Mouse (Mus musculus) G1E-ER4 (cell line): ENCODE measurements around the gene Slc22a23. TPM values are rescaled to one million over a fixed set of nuclear protein-coding genes. Genes with fewer than 3 reads are reported as not detected.

Experiments used
- GATA1 ChIP-seq: IDR thresholded peaks from one replicate; pipeline ENCODE4 v1.8.0; 2012; ENCODE audit warnings: low read length, inconsistent platforms
- polyA plus RNA-seq: library from polyadenylated mRNA; stranded (reverse); fragments of >175 nt; gene quantifications from 2 replicates; pipeline ENCODE4 v1.2.3, GENCODE M21; 2012

Gene Slc22a23
- polyA plus RNA-seq, 1 experiment, result 145 TPM

DNA sequence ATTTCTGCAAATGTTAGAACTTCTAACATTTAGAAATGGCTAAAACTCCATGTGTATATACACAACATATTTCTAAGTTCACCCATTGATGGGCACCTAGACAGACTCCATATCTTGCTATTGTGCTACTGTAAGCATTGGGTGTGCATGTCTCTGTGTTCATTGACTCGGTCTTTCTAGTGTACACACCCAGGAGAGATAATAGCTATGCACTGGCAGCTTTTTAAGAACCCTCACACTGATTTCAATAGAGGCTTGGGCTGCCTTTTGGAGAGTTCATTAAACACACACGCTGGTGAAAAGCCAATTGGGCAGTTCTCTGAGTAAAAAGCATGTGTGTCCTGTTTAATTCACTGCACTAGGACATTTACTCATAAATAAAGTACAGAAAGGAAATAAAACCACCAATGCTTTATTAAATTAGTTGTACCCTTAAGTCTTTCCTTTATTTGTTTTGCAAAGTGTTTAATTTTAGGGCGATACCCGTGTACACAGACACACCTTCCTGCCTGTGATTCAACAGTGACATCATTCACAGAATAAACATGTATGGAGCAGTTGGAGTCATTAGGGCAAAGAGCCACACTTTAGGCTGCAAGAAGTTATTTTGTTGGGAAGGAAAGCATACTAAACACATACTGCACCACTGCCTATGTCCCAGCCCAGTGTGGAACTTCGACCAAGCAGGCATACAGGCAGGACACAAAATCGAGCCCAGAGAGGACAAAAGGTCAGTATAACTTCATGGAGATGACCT is 137.1 kb downstream of the Slc22a23 start:
- no peak for TF ChIP-seq GATA1

DNA sequence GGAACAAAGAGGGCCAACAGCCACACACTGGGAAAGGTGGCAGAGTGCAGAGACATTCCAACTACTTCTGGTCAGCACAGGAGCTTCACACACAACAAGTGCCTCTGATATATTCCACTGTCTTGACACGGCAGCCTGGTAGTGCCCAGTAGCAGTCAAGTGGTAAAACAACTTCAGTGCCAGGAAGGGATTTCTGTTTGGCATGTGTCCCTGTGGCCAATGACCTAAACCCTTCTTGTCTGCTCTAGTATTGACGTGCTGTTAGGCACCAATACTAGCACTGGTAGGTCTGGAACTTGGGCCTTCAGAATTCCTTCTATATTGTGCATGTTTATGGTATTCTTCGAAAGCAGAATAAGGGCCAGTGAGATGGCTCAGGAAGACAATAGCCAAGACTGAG is 139.8 kb downstream of the Slc22a23 start:
- no peak for TF ChIP-seq GATA1

DNA sequence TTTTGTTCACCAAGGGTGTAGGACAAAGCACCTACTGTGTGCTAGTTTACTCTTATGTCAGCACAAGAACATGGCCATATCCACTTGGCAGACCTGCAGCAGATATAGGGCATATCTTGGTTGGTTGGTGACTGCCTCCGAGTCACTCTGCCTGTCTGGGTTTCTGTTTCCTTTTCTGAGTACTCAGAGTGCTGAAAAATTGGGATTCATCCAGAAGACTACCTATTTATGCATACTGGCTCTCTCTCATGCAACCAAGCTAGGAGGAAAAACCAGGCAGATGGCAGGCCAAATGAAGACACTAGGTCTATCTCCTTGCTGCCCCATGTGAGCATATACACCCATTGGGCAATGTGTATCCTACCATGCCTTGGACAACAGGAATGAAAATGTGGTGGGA is 149.3 kb downstream of the Slc22a23 start:
- no peak for TF ChIP-seq GATA1

DNA sequence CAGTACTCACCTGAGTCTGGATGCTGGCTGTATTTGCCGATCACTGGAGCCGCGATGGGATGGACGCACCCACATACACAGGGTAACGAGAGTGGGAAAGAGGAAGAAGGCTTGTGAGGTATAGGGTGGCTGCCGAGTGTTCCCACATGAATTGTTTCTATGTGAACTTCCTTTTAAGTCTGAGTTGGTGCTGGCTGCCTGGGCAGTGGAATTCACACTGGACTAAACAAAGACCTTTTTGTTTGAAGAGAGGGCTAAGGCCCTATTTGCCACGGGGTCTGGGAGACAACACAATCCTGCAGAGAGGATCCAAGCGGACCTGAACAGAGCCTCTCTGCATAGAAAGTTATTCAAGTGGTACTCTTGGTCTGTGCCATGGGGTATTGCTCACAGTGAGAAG is 151.6 kb downstream of the Slc22a23 start:
- no peak for TF ChIP-seq GATA1

DNA sequence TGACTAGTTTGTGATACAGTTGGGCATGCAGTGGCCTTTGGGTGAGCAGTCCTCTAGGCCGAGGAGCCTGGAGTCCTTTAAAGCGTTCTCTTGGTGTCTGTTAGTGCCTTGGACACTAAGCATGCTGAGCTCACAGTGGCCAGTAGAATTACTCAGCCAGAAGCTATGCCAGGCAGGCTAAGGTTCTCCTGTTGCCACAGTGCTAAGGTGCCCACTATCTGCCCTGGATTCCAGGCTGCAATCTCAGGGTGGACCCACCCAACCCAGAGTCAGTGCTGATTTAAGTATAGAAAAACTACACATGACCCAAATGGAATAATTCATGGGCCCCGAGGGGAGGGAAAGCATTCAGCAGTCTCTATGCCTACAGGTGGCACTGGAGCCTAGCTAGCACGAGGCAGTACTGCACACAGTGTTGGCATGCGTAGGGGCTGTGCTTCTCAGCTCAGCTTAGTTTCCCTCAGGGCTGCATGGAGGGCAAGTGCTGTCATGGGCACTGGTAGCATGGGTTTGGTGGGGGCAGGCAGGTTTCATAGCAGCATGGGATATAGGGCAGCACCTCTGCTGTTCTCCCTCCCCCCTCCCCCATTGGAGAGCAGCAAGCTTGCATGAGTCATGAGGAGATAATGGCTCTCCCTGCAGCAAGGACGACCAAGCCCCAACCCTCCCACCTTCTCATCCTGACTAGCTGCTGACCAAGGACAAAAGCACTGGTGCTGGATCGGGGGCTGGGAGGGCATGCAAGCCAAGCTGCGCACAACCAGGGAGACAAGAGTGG is 152.4 kb downstream of the Slc22a23 start:
- no peak for TF ChIP-seq GATA1

DNA sequence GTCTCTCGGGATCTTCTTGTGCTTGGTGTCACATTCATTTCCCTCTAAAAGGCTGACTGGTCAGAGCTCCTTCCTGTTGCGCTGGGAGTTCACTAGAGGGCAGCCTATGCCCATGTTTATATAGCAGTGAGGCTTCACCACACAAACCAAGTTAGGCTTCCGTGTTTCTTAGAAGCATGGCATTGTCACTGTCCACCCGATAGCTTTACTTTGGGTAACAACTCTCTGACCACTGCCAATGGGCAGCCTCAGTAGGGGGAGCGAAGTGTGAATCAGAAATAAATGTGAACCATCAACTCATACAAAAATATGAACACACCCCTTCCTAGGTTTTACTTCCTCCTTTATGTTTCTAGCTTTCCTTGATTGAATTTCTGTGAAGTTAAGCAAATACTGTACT is 157.4 kb downstream of the Slc22a23 start:
- no peak for TF ChIP-seq GATA1

DNA sequence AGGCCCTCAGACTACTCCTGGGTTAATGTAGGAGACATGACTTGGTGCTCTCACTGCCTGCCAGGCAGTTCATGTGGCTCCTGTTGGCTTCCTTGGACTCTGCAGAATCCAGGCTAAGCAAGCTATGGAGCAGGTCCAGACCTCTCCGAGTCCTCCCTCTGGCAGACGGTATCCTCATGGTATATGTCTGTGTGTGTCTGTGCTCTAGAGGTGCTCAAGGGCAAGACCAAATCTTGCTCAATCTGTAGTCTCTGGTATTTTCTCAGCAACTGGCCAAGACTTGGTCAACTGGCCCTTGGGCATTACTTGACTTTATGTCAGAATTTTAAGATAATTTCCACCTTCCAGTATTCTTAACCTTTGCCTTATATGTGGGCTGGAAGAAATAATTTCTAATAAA is 159.6 kb downstream of the Slc22a23 start:
- no peak for TF ChIP-seq GATA1

DNA sequence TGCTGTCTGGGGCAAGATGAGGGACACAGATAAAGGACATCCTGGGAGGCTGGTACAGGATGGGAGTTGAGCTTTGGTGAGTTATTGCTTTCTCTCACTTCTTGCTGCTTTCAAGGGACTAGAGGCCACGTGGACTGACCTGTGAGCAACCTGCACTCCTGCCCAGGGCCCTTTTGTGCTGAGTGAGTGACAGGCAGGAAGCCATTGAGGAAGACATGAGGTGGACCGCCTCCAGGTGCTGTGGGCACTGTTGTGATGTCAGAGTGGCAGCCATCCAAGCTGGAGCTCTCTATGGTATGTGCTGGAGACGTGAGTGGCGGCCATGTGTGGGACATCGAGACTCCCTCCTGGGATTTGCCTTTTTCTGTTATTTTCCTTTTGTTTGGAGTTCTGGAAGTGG is 163.4 kb downstream of the Slc22a23 start:
- no peak for TF ChIP-seq GATA1

DNA sequence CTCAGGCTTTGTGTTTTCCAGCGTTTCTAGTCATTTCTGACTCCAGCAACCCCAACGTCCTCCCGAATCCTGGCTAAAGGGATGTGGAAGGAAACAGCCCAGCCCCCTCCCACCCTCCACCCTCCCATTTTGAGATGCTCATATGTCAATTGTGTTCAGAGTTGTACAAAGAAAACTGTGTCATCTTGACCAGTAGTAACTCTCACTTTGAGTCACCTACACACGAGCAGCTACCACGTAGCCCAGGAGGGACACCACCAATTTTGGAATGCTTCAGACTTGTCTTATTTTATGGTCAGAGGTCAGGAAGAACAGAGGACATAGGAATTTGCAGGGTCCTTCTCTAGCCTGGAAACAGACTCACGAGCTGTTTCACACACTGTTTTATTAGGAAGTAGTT is 171.0 kb downstream of the Slc22a23 start:
- no peak for TF ChIP-seq GATA1

DNA sequence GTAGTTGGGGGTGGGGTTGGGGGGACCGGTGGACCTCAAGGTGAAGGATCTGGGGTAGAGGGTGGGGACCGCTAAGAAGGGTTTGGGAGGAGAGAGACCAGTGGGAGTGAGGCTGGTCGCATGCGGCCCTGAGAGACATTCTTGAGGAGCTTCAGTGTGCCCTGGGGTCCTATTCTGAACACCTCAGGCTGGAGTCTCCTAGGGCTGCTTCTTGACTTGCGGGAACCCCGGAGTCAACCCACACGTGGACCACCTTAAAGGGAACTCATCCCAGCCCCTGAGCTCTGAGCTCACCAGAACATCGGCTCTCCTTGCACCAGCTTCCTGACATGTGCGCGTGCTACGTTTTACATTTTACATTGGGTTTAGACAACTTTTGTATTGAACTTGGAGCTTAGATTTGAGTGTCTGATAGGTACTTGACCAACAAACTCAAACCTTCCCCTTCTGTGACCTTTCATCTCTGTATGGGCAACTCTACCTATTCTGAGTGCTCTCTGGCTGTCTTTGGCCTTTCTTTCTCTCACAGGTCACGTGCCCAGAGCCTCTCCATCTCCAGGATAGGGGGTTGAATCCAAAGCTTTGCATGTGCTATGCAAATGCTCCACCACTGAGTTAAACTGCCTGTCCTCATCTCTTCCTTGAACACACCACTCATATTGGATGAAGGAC is 181.5 kb downstream of the Slc22a23 start:
- TF ChIP-seq GATA1, result no peak

DNA sequence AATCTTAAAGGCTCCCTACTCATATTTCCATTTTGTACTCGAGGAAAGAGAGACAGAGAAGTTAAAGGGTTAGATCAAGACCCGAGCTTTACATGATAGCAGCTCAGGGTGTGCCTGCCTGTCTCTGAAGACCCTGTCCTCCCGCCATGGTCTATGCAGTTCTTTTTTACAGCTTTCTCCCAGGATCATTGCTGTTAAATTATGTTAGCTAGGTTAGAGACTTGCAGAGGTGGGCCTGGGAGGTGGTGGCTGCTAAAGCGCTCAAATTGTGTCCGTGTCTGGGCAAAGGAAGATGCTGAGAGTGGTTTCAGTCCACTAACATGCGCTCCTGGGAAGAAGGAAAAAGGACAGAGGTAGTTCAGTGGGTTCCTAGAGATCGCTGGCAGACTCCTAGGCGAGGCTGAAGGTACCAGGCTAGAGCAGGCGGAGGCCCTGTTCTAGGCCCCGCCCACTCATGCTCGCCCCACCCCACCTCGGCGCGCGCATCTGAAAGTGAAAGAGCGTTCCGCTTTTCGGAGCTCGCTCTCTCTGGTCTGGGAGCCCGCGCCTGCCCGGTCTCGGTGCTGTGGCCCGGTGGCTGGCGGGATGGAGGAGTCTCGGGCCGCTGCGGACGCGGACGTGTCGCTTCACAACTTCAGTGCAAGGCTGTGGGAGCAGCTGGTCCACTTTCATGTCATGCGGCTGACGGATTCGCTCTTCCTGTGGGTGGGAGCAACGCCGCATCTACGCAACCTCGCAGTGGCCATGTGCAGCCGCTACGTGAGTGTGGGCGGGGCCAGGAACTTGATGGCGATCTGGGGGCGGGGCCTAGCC is 182.3 kb downstream of the Slc22a23 start, which contains the start of gene Psmg4:
Gene Psmg4, plus strand, starts transcription at position 474 of the 813 bp plus-strand sequence.
- TF ChIP-seq GATA1, result no peak

DNA sequence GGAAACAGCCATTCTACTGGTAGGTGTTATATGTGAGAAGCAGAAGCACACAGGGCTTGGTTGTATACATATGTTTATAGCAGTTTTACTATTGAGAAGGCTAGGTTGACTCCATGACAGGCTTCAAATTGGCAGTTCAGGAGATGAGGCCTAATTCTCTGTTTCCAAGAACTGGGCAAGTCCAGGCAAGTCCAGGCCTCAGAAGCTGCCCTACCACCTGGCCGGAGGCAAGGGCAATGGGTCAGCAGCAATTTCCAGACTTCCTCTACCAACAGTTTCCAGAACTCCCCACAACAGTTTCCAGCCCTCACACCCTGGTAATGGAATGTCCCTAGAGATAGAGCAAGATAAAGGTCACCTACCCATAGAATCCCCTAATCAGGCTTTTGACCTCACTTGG is 185.1 kb downstream of the Slc22a23 start:
- no peak for TF ChIP-seq GATA1

DNA sequence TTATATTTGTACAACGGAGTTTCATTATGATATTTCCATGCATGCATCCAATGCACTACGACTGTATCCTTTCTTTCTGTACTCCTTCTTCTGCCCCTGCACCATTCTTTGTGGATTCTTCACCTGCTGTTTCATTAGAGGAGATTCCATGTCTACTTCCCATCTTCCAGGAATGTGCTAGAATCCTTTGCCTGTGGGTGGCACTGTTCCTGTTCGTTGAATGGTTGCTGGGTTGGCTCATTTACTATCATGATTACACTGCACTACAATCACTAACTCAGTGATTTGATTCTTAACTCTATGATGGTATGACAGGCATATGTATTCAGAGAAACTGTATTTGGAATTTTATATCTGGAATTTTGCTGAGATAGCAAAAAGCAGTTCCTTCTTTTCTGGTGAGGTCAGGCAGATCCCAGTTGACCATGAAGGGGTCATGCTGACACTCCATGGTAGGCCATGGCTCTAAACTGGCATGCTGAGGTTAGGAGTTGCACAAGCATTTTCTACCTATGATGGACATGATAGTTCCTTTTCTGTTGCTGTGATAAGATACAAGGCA is 187.3 kb downstream of the Slc22a23 start:
- no peak for TF ChIP-seq GATA1

DNA sequence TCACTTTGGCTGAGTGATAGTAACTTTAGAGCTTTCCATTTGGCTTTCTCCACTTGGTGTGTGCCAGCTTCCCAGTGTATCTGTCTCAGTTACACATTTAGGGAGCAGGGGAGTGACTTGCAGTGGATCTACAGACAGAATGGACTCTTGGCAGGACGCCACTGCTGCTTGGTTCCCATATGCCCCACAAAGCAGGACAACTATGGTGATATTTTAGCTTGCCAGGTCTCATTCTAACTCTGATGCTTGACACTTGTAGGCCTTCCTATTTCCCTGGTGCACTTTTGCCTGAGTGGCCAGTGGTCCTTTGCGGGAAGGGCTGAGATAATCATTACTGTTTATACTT is 188.2 kb downstream of the Slc22a23 start:
- no peak for TF ChIP-seq GATA1

DNA sequence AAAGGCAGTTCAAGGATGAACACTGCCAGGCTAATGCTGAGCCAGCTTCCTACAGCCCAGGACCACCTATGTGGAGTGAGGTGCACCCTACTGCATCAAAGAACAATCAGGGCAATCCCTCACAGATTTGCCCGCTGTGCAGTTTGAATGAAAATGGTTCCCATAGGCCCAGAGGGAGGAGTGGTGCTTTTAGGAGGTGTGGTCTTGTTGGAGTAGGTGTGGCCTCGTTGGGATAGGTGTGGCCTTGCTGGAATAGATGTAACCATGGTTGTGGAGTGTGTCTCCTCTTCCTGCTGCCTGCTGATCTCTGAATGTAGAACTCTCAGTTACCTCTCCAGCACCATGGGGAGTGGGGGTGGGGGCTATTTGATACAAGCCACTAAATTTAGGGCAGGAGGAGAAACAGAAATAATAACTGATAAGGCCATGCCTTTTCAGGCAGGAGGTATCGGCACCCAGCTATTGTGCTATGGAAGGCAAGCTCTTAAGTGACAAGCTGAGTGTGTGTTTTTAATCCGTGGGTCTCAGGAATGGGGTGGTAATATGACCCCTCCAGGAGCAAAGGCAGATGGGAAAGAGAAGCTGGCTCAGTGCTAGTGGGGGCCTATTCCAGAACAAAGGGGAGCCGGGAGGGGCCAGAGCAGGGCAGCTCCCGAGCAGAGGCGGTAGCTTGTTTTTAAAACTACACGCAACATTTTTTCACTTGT is 188.7 kb downstream of the Slc22a23 start:
- no peak for TF ChIP-seq GATA1
